Mouse (Mus musculus) effector memory CD4-positive, alpha-beta T cell, adult 7 months (primary cell): Measurements from ENCODE around the gene Ube2f. TPM values are rescaled to one million over a fixed set of nuclear protein-coding genes. Genes with fewer than 3 reads are reported as not detected.

Source experiments
- polyA plus RNA-seq: library from polyadenylated mRNA; unstranded; fragments of 100-300 nt; shearing (Covaris generic); gene quantifications from one replicate; pipeline ENCODE4 v1.2.1, GENCODE M21; 2017

The Ube2f gene
- 50.3 TPM for polyA plus RNA-seq

DNA sequence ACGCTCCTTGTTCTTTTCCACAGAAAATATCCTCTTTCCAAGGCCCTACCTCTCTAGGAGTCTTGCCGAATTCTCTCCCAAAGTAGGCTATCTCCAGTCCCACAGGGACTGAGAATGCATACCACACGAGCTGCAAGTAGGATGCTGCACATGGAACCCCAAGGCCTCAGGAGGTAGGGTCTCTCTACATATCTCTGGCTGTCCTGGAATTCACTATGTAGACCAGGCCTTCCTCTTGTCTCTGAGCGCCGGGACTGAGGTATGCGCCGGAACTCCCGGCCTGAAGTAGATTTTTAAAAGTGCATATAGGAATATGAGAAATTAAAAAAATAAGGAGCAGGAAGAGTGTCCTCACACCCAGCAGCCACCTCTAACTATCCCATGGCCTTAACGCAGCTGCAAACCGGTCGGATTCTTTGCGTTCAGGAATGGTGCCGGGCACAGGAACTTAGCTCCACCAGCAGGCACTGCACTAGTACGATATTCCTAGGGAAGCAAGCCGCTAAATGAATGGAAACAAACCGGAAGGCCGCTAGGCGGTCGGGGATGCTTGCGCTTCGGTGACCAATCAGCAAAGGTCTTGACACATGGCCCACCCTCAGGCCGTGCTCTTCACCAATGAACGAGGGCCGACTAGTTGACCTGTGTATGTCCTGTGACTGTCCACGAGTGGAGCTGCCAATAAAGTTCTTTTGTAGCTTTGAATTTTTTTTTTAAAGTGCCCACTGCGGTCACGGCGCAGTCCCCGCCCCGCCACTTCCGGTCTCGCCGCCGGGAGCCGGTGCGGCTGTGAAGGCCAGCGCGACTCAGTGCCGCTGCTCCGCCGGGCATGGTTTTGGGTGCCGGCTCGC, at the start of gene Ube2f:
TSS of gene Ube2f (plus strand) at position 741 of the 851 bp plus-strand sequence.

GRCm38 (mm10) chr1:91297799-91298744, 48.0 kb downstream of the Ube2f start, which contains the start of gene Scly:
Gene Scly (plus strand): TSS chr1:91298338.

GRCm38 (mm10) chr1:91321760-91322438, 71.8 kb downstream of the Ube2f start, which contains the start of gene Espnl:
Gene Espnl (plus strand): TSS chr1:91322075.

Other genes starting within 250 kb of the Ube2f start
- gene Rbm44, start 105.2 kb upstream of the Ube2f start, polyA plus RNA-seq: 0.21 TPM
- gene Ramp1, start 70.5 kb upstream of the Ube2f start, polyA plus RNA-seq: 1.2 TPM
- 16.6 TPM for gene Scly, start 48.0 kb downstream of the Ube2f start, polyA plus RNA-seq
- 0.23 TPM for gene Espnl, start 71.8 kb downstream of the Ube2f start, polyA plus RNA-seq
- 0.28 TPM for gene Klhl30, start 100.7 kb downstream of the Ube2f start, polyA plus RNA-seq
- gene Erfe, start 116.1 kb downstream of the Ube2f start, polyA plus RNA-seq: not detected
- gene Ilkap, start 148.5 kb downstream of the Ube2f start, polyA plus RNA-seq: 101 TPM
- 17.5 TPM for gene Hes6, start 163.7 kb downstream of the Ube2f start, polyA plus RNA-seq
- 7.2 TPM for gene Per2, start 209.0 kb downstream of the Ube2f start, polyA plus RNA-seq
- 4.6 TPM for gene Traf3ip1, start 244.3 kb downstream of the Ube2f start, polyA plus RNA-seq